ENCODE assay signal across 14 mouse cellular contexts in the genomic region with DNA sequence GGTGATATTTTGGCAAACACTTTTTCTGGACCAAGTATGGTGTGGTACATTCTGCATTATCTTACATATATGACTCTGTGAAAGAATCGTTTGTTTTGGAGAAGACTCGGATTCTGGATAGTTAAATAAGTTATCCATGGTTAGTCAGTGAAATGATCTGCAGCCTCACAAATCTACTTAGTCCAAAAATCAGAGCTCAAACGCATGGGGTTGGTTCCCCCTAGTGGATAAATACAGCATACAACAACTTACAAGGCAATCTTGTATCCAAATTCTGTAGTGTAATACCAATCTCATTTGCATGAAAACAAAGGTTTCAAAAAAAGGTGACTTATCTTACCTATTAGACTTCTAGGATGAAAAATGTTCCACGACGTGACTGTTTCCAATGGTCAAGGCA. TPM values are rescaled to one million over a fixed set of nuclear protein-coding genes. Genes with fewer than 3 reads are reported as not detected.
DNase-seq lines count a peak whose midpoint lies in the region; ATAC-seq and TF ChIP-seq lines count a peak whose summit lies in the region.
"Had no signal": no experiment of that assay in that cellular context is flagged by ENCODE, and none has a peak within 500 bp of the region (broad histone marks: within the 10 kb centered on the region; RNA-seq: fewer than 3 reads in every experiment).

No protein-coding gene starts in this region.

- H3K27ac ChIP-seq in embryonic facial prominence, embryonic 11.5 days (replicated peaks; ENCODE audit: low read depth, low read length) = no peak overlapping the region
- no peak overlapping the region for H3K27ac ChIP-seq in embryonic facial prominence, embryonic 10.5 days (replicated peaks)
- H3K27ac ChIP-seq in liver, adult 2 months (replicated peaks; ENCODE audit: insufficient read depth, low read depth, low read length) = no peak overlapping the region
- no peak overlapping the region for H3K27ac ChIP-seq in liver, embryonic 11.5 days (ENCODE audit: low read depth, low read length)
- H3K27ac ChIP-seq: heart, embryonic 15.5 days had no signal

- no peak for ATAC-seq in embryonic facial prominence, embryonic 11.5 days (replicated peaks; ENCODE audit: insufficient number of reproducible peaks, low FRiP score, low TSS enrichment, low read depth)
- no peak for ATAC-seq in liver, embryonic 11.5 days (replicated peaks; ENCODE audit: low FRiP score)
- ATAC-seq in megakaryocyte-erythroid progenitor cell, adult 5-6 weeks (replicated peaks; ENCODE audit: low FRiP score, low TSS enrichment, poor library complexity, severe bottlenecking) = no peak

- no peaks in the 10 kb centered on the region for H3K27me3 ChIP-seq in embryonic facial prominence, embryonic 11.5 days (ENCODE audit: control insufficient read depth, insufficient read depth, low read length)
- no peaks in the 10 kb centered on the region for H3K27me3 ChIP-seq in embryonic facial prominence, embryonic 10.5 days (replicated peaks; ENCODE audit: low read depth, poor library complexity, severe bottlenecking)
- no peaks in the 10 kb centered on the region for H3K27me3 ChIP-seq in liver, adult 2 months (ENCODE audit: control insufficient read depth, insufficient read depth, low read length)
- H3K27me3 ChIP-seq in liver, embryonic 11.5 days (replicated peaks; ENCODE audit: control insufficient read depth, insufficient read depth, low read length) = no peaks in the 10 kb centered on the region
- H3K27me3 ChIP-seq: heart, embryonic 15.5 days had no signal

- peak; percentile 9 for DNase-seq in embryonic facial prominence, embryonic 11.5 days (ENCODE audit: low spot score)
- no peak for DNase-seq in embryonic facial prominence, embryonic 10.5 days (ENCODE audit: low spot score)
- peak; percentile 12 for DNase-seq in liver, adult 2 months (ENCODE audit: extremely low read depth, low read depth, low spot score)
- DNase-seq in liver, embryonic 11.5 days (ENCODE audit: low spot score) = no peak
- peak; percentile 10 for DNase-seq in MN1 (ENCODE audit: low spot score)
- peak; percentile 15 for DNase-seq in induced T-regulatory cell, adult 2 months (ENCODE audit: low read depth)
- no peak for DNase-seq in lung, postnatal 36 days
- DNase-seq: lung, postnatal 4 days had no signal

- TF ChIP-seq POLR2A in liver, adult 2 months (IDR thresholded peaks at IDR 0.05; ENCODE audit: extremely low read depth, insufficient read depth, low read length) = no peak

- no peaks in the 10 kb centered on the region for H3K4me1 ChIP-seq in embryonic facial prominence, embryonic 11.5 days (ENCODE audit: control insufficient read depth, insufficient read depth, low read length)
- no peaks in the 10 kb centered on the region for H3K4me1 ChIP-seq in embryonic facial prominence, embryonic 10.5 days
- H3K4me1 ChIP-seq in liver, adult 2 months (ENCODE audit: control insufficient read depth, insufficient read depth, low read length) = no peaks in the 10 kb centered on the region
- no peaks in the 10 kb centered on the region for H3K4me1 ChIP-seq in liver, embryonic 11.5 days (replicated peaks; ENCODE audit: control insufficient read depth, insufficient read depth, low read length)
- H3K4me1 ChIP-seq: heart, embryonic 15.5 days had no signal

- H3K9ac ChIP-seq in embryonic facial prominence, embryonic 11.5 days (replicated peaks; ENCODE audit: low read length) = no peak overlapping the region
- no peak overlapping the region for H3K9ac ChIP-seq in liver, adult 2 months (ENCODE audit: low read depth, low read length)
- H3K9ac ChIP-seq in liver, embryonic 11.5 days (ENCODE audit: low read depth, low read length) = no peak overlapping the region
- H3K9ac ChIP-seq: heart, embryonic 15.5 days had no signal

- TF ChIP-seq CTCF in liver, adult 2 months (IDR thresholded peaks at IDR 0.05; ENCODE audit: low read depth, low read length) = 0 out of 2 replicates have a peak, but pooled peaks have one; percentile 12

- no peaks in the 10 kb centered on the region for H3K79me2 ChIP-seq in liver, adult 2 months (ENCODE audit: control insufficient read depth, insufficient read depth, low read length)

- H3K36me3 ChIP-seq in embryonic facial prominence, embryonic 11.5 days (replicated peaks; ENCODE audit: control insufficient read depth, insufficient read depth, low read depth, low read length) = no peaks in the 10 kb centered on the region
- H3K36me3 ChIP-seq in embryonic facial prominence, embryonic 10.5 days (replicated peaks) = no peaks in the 10 kb centered on the region
- no peaks in the 10 kb centered on the region for H3K36me3 ChIP-seq in liver, adult 2 months (ENCODE audit: control insufficient read depth, insufficient read depth, low read length)
- H3K36me3 ChIP-seq in liver, embryonic 11.5 days (ENCODE audit: control insufficient read depth, insufficient read depth, low read length) = no peaks in the 10 kb centered on the region
- H3K36me3 ChIP-seq: heart, embryonic 15.5 days had no signal

- no peak overlapping the region for H3K4me2 ChIP-seq in embryonic facial prominence, embryonic 11.5 days (ENCODE audit: low read depth, low read length)
- H3K4me2 ChIP-seq in liver, embryonic 11.5 days = no peak overlapping the region
- H3K4me2 ChIP-seq: heart, embryonic 15.5 days had no signal

- 31% methylated on average over 5 of the region's 5 CpGs for WGBS in embryonic facial prominence, embryonic 11.5 days
- 33% methylated on average over 5 of the region's 5 CpGs for WGBS in embryonic facial prominence, embryonic 10.5 days
- WGBS in liver, adult 2 months = 31% methylated on average over 5 of the region's 5 CpGs
- 35% methylated on average over 5 of the region's 5 CpGs for WGBS in liver, embryonic 11.5 days

- H3K4me3 ChIP-seq in embryonic facial prominence, embryonic 11.5 days (ENCODE audit: low read depth, low read length) = no peak overlapping the region
- H3K4me3 ChIP-seq in embryonic facial prominence, embryonic 10.5 days = no peak overlapping the region
- no peak overlapping the region for H3K4me3 ChIP-seq in liver, adult 2 months (ENCODE audit: insufficient read depth, low read depth, low read length)
- H3K4me3 ChIP-seq in liver, embryonic 11.5 days (ENCODE audit: low read depth, low read length) = no peak overlapping the region
- H3K4me3 ChIP-seq: heart, embryonic 15.5 days had no signal

- no peaks in the 10 kb centered on the region for H3K9me3 ChIP-seq in embryonic facial prominence, embryonic 11.5 days (replicated peaks; ENCODE audit: control insufficient read depth, low read length)
- no peaks in the 10 kb centered on the region for H3K9me3 ChIP-seq in embryonic facial prominence, embryonic 10.5 days
- H3K9me3 ChIP-seq in liver, embryonic 11.5 days (ENCODE audit: control insufficient read depth, low read length) = no peaks in the 10 kb centered on the region
- H3K9me3 ChIP-seq: heart, embryonic 15.5 days had no signal

RNA-seq across cellular contexts. Expression of gene Olfr1499, which starts 0.4 kb away (rescaled TPM):
- polyA plus RNA-seq in embryonic facial prominence, embryonic 11.5 days (2014; fragmentation: Nextera tagmentation; extraction: Ambion mirVana) = not detected in 2 replicates
- not detected in 2 replicates for polyA plus RNA-seq in embryonic facial prominence, embryonic 10.5 days (2016; fragmentation: Nextera tagmentation; extraction: Ambion mirVana)
- not detected in 2 replicates for total RNA-seq in liver, adult 2 months (2014; rRNA removed)
- not detected in 2 replicates for polyA plus RNA-seq in liver, adult 2 months (2012; rRNA removed)
- not detected in 2 replicates for polyA plus RNA-seq in liver, embryonic 11.5 days (2014; fragmentation: Nextera tagmentation; extraction: Ambion mirVana)
- not detected in 2 replicates for total RNA-seq in megakaryocyte-erythroid progenitor cell, adult 5-6 weeks (2014; fragmentation: Nextera tagmentation)
- total RNA-seq in megakaryocyte-erythroid progenitor cell, adult 5-6 weeks (2017) = not detected in 2 replicates
- total RNA-seq: layer of hippocampus, adult 18-20 months had no signal
- polyA plus RNA-seq: forebrain, embryonic 11.5 days; heart, embryonic 15.5 days; stomach, embryonic 16.5 days had no signal

RNA-seq across cellular contexts. Expression of gene Olfr1500, which starts 11.5 kb away (rescaled TPM):
- polyA plus RNA-seq in embryonic facial prominence, embryonic 11.5 days (2014; fragmentation: Nextera tagmentation; extraction: Ambion mirVana) = not detected in 2 replicates
- not detected in 2 replicates for polyA plus RNA-seq in embryonic facial prominence, embryonic 10.5 days (2016; fragmentation: Nextera tagmentation; extraction: Ambion mirVana)
- total RNA-seq in liver, adult 2 months (2014; rRNA removed) = not detected in 2 replicates
- polyA plus RNA-seq in liver, adult 2 months (2012; rRNA removed) = not detected in 2 replicates
- polyA plus RNA-seq in liver, embryonic 11.5 days (2014; fragmentation: Nextera tagmentation; extraction: Ambion mirVana) = not detected in 2 replicates
- not detected in 2 replicates for total RNA-seq in megakaryocyte-erythroid progenitor cell, adult 5-6 weeks (2014; fragmentation: Nextera tagmentation)
- total RNA-seq in megakaryocyte-erythroid progenitor cell, adult 5-6 weeks (2017) = not detected in 2 replicates
- total RNA-seq: layer of hippocampus, adult 18-20 months had no signal
- polyA plus RNA-seq: forebrain, embryonic 11.5 days; heart, embryonic 15.5 days; stomach, embryonic 16.5 days had no signal

RNA-seq across cellular contexts. Expression of gene Olfr1497, which starts 20.8 kb away (rescaled TPM):
- polyA plus RNA-seq in embryonic facial prominence, embryonic 11.5 days (2014; fragmentation: Nextera tagmentation; extraction: Ambion mirVana) = not detected in 2 replicates
- polyA plus RNA-seq in embryonic facial prominence, embryonic 10.5 days (2016; fragmentation: Nextera tagmentation; extraction: Ambion mirVana) = not detected in 2 replicates
- total RNA-seq in liver, adult 2 months (2014; rRNA removed) = not detected in 2 replicates
- polyA plus RNA-seq in liver, adult 2 months (2012; rRNA removed) = not detected in 2 replicates
- polyA plus RNA-seq in liver, embryonic 11.5 days (2014; fragmentation: Nextera tagmentation; extraction: Ambion mirVana) = not detected in 2 replicates
- not detected in 2 replicates for total RNA-seq in megakaryocyte-erythroid progenitor cell, adult 5-6 weeks (2014; fragmentation: Nextera tagmentation)
- not detected in 2 replicates for total RNA-seq in megakaryocyte-erythroid progenitor cell, adult 5-6 weeks (2017)
- total RNA-seq: layer of hippocampus, adult 18-20 months; neutrophil, adult 5-6 weeks had no signal
- polyA plus RNA-seq: forebrain, embryonic 11.5 days; heart, embryonic 15.5 days; stomach, embryonic 16.5 days had no signal

RNA-seq across cellular contexts. Expression of gene Olfr1501, which starts 31.7 kb away (rescaled TPM):
- polyA plus RNA-seq in embryonic facial prominence, embryonic 11.5 days (2014; fragmentation: Nextera tagmentation; extraction: Ambion mirVana) = not detected in 2 replicates
- polyA plus RNA-seq in embryonic facial prominence, embryonic 10.5 days (2016; fragmentation: Nextera tagmentation; extraction: Ambion mirVana) = not detected in 2 replicates
- total RNA-seq in liver, adult 2 months (2014; rRNA removed) = not detected in 2 replicates
- not detected in 2 replicates for polyA plus RNA-seq in liver, adult 2 months (2012; rRNA removed)
- polyA plus RNA-seq in liver, embryonic 11.5 days (2014; fragmentation: Nextera tagmentation; extraction: Ambion mirVana) = not detected in 2 replicates
- not detected in 2 replicates for total RNA-seq in megakaryocyte-erythroid progenitor cell, adult 5-6 weeks (2014; fragmentation: Nextera tagmentation)
- not detected in 2 replicates for total RNA-seq in megakaryocyte-erythroid progenitor cell, adult 5-6 weeks (2017)
- total RNA-seq: layer of hippocampus, adult 18-20 months; neutrophil, adult 5-6 weeks had no signal
- polyA plus RNA-seq: forebrain, embryonic 11.5 days; heart, embryonic 15.5 days; stomach, embryonic 16.5 days had no signal

RNA-seq across cellular contexts. Expression of gene Olfr1496, which starts 41.1 kb away (rescaled TPM):
- not detected in 2 replicates for polyA plus RNA-seq in embryonic facial prominence, embryonic 11.5 days (2014; fragmentation: Nextera tagmentation; extraction: Ambion mirVana)
- polyA plus RNA-seq in embryonic facial prominence, embryonic 10.5 days (2016; fragmentation: Nextera tagmentation; extraction: Ambion mirVana) = not detected in 2 replicates
- not detected in 2 replicates for total RNA-seq in liver, adult 2 months (2014; rRNA removed)
- polyA plus RNA-seq in liver, adult 2 months (2012; rRNA removed) = not detected in 2 replicates
- polyA plus RNA-seq in liver, embryonic 11.5 days (2014; fragmentation: Nextera tagmentation; extraction: Ambion mirVana) = not detected in 2 replicates
- not detected in 2 replicates for total RNA-seq in megakaryocyte-erythroid progenitor cell, adult 5-6 weeks (2014; fragmentation: Nextera tagmentation)
- total RNA-seq in megakaryocyte-erythroid progenitor cell, adult 5-6 weeks (2017) = not detected in 2 replicates
- total RNA-seq: layer of hippocampus, adult 18-20 months; neutrophil, adult 5-6 weeks had no signal
- polyA plus RNA-seq: forebrain, embryonic 11.5 days; heart, embryonic 15.5 days; stomach, embryonic 16.5 days had no signal

Comparison
In these comparisons a context has a peak if more than half of its experiments do, and no peak if none do; other contexts are left out.
1. DNase-seq: peak in embryonic facial prominence, embryonic 11.5 days (single experiment), liver, adult 2 months (single experiment), MN1 (single experiment) and induced T-regulatory cell, adult 2 months (single experiment); none in embryonic facial prominence, embryonic 10.5 days (single experiment), liver, embryonic 11.5 days (single experiment) and lung, postnatal 36 days (single experiment).